Mouse (Mus musculus) thymus, adult 2 months (tissue): ENCODE data around the gene Vmn1r233.

Source experiments
- CTCF ChIP-seq: fragments of 200-500 bp; IDR thresholded peaks from 2 replicates; pipeline ENCODE4 v1.5.1; 2012; ENCODE audit warnings: mild to moderate bottlenecking, control low read depth, low read length, moderate library complexity, borderline replicate concordance; ENCODE audit not compliant: control insufficient read depth, poor library complexity, insufficient read depth; ENCODE audit errors: extremely low read depth
- POLR2A ChIP-seq: fragments of 200-500 bp; IDR thresholded peaks from 2 replicates; pipeline ENCODE4 v1.6.1; 2012; ENCODE audit warnings: mild to moderate bottlenecking, low read length, control low read depth, moderate library complexity; ENCODE audit not compliant: control insufficient read depth, poor library complexity, insufficient read depth; ENCODE audit errors: extremely low read depth

DNA sequence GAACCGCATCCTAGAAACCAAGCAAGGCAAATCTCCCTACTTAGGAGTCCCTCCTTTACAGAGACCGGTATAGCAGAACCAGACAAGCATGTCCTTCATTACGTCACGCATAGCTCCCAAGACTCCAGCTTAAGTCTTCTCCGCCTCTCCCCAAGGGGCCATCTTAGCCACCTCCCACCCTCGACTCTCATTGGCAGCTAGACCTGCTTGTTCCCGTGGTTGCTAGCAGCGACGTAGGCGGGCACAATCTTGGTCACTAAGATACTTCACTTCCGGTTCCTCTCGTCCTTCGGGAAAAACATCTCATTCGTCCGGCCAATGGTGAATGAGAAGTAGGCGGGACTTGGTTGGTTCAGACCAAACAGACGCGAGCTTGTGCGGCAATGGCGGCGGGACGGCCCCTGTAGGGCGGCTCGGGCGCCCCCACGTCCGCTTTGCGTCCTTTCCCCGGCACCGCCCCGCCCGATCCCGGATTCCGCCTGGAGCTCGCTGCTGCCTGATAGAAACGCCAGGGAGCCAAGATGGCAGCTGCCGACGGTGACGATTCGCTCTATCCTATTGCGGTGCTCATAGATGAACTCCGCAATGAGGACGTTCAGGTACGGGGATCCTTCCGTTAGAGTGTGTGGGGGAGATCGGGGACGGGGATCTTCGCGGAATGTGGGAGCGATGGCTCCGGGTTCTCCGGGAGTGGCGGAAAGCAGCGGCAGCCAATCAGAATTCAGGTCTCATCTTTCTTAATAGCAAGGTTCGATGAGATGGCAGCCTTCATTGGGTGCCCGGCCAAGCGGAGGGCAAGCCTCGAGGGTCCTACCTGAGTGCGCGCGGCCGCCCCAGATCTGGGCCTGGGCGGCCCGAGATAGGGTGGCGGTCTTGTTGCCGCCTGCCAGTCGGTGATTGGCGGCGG lies 51.0 kb downstream of the Vmn1r233 start, which contains the start of gene Ppp2r1a:
- TF ChIP-seq CTCF (peak; percentile 70), POLR2A (peak; percentile 51; the same call in 1 of the 2 replicates)
